Mouse (Mus musculus): ENCODE data around the gene Fgr.

Fgr gene

DNA sequence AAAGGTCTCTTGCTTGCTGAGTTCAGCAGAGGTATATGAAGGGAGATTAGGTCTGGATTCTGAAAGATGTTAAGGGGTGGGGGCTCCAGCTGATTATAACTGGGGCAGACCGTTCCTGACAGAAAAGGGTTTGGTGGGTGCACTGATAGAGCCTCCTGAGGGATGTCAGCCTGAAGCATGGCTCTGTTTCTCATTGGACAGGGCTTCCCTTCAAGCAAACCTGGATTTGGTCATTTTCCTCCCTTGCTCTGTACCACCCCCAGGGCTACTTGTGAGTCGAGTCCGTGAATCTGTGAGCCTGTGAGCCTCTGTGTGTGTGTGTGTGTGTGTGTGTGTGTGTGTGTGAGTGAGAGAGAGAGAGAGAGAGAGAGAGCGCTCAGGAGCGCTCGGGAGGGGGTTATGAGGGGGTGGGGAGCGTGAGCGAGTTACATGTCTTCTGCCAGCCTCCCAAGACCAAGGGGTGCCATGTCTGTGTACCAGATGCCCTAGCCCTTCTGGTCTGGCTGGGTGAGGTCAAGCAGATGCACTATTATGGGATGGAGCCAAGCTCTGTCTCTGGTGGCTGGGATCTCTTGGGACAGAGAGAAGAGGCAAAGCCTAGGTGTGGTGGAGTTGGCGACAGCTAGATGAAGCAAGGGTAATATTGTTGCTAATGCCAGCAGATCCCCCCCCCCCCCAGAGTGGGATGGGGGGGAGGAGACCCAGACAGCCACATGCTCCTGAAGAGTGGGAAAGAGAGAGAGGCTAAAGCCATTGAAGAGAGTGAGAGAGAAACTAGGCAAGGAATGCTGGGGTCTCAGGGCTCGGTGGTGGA lies 41.2 kb downstream of the Fgr start:
- DNase-seq (ENCODE audit: low spot score in 2 of 2), result no peak

DNA sequence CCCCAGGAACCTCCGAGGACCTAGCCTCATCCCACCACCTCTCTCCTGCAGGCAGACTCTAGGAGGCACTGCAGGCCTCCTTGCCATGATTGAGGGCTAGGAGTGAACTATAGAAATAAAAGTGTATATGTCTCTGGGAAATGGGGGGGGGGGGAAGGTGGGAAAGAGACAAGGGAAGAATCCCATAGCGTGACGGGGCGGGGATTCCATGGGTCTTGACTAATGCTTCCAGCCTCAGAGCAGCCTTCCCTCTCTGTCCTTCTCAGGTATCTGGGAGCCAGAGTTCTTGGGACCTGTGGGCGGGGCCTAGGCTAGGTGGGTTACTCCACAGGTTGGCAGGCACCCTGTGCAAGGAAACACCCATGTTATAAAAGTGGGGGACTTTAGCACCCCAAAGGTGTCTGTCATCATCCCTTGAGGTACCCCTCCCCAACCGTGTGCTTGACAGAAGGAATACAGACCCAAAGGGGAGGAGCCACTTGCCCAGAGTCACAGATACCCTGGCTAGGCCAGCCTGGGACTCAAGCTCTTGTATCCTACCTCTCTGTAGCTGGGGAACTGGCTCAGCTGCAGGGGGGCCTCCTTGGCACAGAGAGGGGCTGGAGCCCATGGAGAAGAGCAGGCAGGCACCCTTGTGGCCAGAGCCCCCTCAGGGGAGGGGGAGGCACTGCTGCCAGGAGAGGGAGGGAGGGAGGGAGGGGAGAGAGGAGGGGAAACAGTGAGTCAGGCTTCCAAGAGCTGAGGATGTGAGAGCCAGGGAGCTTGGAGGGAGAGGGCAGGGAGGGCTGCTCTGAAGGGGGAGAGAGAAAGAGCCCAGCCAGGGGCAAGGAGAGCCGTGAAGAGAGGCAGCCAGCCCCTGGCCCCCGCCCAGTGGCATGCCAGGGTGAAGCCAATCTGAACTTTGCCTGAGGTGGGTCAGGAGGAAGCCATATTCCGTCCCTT lies 42.1 kb downstream of the Fgr start:
- no peak for DNase-seq (ENCODE audit: low spot score in 2 of 2)

DNA sequence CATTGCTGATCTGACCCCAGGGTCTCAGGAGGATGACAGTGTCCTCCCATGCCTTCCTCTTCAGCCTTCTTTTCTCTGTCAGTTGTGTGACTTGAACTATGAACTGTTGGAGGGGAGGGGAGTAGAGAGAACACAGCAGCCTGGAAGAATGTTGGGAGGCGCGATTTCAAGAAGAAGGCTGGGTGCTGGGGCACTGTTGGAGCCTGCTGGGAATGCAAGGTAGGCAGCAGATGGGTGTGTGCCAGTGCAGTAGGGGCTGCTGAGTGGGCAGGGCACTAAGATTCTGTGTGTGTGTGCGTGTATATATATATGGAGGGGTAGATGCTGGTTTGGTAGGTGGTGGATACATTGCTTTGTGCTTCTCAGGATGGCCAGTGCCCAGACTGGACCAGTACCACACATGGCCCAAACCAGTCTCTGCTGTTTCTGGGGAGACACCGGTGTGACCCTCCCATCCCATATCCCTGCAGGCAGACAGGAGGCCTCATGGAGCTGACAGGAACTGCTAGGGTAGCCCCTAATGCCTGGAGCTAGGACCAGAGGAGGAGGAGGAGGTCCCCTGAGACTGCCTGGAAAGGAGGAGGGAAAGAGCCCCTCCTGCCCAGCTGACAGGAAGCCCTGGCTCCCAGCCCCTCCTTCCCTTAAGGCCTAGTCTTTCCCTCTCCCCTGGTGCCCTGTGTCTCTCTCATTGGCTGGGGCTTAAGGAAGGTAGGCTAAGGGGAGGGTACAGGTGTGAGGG lies 43.0 kb downstream of the Fgr start:
- peak in 1 of 2 experiments; percentile 65 for DNase-seq (ENCODE audit: low spot score in 2 of 2)

DNA sequence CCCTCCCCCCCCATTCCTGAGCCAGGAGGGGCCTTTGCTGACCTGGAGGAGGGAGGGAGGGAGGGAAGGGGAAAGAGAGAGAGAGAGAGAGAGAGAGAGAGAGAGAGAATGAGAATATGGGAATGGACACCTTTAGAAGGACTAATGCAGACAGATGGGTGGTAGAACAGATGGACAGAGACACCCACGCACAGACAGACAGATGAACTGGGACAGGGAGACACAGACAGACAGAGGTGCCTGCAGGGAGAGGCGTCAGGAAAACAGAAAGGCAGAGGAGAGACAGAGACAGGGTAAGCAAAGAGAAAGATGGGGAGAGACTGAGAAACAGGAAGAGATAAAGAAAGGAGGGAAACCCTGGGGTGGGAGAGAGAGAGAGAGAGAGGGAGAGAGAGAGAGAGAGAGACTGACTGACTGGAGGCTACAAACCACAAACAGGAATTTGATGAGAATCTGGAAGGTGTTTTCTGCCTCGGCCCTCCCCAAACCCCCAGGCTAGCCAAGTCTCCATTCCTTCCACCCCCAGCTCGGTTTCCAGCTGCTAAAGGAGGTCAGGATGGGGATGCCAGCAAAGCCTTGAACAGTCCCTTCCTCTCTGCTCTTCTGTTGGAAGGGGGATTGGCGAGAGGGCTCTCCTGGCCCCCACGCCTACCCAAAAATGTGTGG lies 43.8 kb downstream of the Fgr start:
- DNase-seq (ENCODE audit: low spot score in 2 of 2), result peak in 1 of 2 experiments; percentile 66

DNA sequence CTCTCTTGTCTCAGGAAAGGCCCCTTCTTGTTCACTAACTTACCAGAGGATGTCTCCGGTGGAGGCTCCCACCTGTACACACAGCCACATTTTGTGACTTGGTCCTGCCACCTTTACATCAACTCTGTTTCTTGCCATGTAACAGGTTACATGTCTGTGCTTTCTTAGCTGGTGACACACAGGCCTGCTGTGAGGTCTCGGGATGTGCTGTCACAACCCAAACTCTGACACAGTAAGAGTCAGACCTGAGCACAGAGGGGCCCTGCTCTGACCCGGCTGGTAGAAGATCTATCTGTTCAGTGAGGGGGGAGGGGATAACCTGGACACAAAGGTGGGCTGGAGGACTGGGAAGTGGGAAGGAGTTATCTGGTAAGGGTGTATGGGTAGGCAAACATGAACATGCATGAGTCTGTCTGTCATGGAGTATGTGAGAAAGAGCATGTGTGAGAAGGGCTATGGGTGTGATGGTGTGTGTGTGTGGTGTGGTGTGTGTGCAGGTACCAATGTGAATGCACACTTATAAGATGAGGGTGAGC lies 44.4 kb downstream of the Fgr start:
- DNase-seq (ENCODE audit: low spot score in 2 of 2), result no peak

DNA sequence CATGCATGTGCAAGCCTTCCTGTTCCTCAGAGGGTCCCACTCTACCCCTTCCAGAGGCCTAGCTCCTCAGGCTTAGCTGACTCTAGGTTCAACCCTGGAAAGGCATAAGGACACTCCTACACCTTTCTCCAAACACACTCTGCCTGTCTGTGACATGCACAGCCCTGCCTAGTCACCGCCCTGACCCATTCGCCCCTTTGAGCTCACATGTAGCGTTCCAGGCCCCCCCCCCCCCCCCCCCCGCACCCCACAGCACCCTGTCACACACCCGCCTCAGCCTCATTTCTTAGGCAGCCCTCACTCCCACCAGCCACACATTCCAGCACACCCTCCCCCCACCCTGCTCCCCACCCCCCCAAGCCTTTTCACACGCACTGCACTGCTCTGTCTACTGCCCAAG lies 46.8 kb downstream of the Fgr start:
- DNase-seq (ENCODE audit: low spot score in 2 of 2), result no peak

DNA sequence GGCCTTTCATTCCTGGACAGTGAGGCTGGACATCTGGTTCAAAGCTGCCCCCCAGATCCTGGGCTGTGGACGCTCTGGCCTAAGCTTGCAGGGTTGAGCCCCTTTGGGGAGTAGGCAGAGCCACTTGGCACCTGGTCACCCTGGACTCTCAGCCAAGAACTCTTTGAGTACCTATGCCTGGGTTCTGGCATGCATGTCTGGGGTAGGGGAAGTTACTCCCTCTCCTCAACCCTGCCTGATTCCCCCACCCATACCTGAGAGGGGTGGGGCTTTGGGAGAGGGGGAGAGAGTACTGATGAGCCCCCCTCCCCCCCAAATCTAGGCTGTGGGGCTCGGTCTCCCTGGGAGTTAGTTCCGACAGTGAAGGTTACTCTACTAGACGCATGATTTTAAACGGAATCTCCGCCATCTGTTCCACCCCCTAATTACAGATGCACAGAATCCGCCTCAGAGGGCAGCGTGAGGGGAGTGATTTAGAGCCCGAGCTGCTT lies 47.3 kb downstream of the Fgr start:
- no peak for DNase-seq (ENCODE audit: low spot score in 2 of 2)

DNA sequence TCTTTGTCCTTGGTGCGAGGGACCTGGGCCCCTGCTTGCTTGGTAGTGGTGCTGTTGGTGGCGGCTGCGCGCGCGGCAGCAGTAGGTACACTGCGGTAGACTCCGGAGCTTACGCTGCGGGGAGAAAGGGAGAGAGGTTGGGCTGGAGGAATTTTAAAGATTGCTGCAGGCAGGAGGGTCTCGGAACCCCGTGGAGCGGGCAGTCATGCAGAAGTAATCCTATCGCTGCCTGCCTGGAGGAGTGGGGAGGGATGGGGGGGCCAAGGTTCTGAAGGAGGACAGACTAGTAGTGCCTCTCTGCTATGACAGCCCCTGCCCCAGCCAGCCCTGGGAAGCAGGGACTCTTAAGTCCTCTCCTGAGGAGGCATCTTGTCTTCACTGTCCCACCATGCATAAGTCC lies 48.3 kb downstream of the Fgr start:
- no peak for DNase-seq (ENCODE audit: low spot score in 2 of 2)

DNA sequence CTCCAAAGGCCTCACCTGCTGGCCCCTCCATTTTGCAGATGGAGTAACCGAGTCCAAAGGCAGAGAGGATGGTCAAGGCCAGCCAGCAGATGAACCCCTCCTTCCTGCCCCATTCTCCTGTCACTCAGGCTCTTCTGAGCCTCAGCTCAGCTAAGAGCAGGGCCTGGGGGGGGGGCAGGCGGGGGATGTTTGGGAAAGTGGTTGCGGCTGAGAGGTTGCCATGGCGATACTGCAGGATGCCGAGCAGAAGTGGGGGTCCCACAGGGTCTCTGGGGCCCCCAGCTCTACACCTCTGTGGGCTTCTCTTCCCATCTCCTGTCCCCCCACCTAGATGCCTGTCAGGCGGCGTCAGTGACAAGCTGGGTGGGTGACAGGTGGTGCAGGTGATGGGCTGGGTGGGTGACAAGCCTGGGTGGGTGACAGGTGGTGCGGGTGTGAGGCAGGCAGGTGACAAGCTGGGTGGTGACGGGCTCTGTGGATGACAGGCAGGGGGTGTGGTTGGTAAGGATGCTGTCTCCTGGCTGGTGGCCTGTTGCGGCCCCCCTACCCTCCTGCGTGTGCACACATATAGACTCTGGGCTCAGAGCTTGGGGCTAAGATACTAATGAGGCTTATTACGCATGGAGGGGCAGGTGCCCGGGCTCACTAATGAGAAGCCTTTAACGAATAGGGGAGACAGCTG lies 49.2 kb downstream of the Fgr start:
- no peak for DNase-seq (ENCODE audit: low spot score in 2 of 2)

DNA sequence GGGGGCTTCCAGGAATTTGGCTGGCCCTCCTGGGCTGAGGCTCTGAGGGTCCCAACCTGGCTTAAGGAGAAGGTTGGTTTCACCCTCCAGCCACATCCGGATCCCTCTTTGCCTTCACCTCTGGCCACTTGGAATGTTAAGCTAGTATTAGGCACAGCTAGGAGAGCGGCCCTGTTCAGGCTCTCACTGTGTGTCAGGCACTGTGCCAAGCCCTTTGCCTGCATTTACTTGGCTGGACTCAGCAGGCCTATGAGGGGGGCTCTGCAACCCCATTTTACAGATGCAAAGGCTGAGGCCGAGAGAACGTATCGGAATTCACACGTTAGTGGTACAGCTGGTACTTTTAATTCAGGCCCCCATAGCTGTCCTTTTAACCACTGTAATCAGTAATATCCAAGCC lies 49.7 kb downstream of the Fgr start:
- no peak for DNase-seq (ENCODE audit: low spot score in 2 of 2)

DNA sequence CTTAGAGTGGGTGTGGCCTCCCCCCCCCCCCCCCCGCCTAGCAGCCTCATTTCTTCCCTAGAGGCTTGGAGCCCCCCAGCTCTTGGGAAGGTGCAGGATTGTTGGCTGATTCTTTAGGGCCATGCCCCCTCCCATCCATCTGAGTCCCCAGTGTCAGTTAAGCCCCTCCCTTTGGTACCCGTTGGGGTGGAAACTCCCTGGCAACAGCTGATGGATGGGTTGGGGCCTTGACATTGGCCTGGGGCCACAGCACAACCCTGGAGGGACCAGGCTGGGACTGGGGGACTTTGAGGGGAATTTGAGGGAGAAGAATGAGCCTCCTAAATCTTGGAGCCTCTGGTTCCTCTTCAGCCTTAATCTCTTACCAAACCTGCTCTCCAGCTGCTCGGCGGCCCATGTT lies 50.5 kb downstream of the Fgr start:
- DNase-seq (ENCODE audit: low spot score in 2 of 2), result no peak

DNA sequence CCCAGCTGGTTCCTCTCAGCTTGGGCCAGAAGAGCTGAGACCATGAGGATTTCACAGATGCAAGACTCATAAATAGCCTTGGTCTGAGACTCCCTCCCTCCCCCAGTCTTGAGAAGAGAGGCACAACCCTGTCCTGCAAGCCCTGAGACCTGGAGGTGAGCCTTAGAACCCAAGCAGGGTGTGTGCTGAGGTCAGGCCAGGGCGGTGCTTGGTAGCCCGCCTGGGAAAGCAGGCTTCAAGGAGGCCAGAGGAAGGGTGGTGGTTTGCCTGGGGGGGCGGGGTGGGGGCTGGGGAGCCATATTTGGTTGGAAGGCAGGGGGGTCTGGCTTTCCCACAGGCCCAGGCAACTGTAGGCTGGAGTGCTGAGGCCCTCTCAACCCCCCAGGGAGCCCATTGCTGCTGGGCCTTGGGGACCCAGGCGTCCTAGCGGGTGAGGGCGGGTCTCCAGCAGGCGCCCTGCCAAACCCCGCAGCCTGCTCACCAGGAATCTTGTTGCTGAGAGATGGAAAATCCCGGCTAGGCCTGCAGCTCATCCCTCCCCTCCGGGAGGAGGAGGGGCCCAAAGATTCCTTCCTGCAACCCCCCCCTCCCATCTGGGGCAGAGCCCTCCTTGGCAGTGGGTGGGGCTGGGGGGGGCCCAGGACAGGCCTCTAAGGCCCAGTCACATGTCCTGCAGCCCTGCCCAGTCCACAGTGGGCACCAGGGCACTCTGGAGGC lies 51.2 kb downstream of the Fgr start:
- DNase-seq (ENCODE audit: low spot score in 2 of 2), result no peak

DNA sequence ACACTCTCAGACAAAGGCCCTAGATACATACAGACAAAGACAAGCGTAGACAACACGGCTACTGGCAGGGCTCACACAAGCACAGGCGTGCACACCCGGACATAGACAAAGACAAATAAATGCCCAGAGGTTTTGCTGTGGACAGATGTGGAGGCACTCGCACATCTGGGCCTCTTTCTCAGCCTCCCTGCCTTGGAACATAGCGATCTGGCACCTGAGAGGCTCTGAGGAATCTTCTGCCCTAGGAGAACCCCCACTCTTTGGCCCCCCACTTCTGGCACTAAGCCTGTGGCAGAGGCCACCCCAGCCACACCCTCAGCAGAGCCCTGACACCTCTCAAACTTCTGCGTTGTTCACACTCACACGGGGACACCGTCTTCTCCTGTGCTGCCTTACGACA lies 52.4 kb downstream of the Fgr start:
- no peak for DNase-seq (ENCODE audit: low spot score in 2 of 2)

DNA sequence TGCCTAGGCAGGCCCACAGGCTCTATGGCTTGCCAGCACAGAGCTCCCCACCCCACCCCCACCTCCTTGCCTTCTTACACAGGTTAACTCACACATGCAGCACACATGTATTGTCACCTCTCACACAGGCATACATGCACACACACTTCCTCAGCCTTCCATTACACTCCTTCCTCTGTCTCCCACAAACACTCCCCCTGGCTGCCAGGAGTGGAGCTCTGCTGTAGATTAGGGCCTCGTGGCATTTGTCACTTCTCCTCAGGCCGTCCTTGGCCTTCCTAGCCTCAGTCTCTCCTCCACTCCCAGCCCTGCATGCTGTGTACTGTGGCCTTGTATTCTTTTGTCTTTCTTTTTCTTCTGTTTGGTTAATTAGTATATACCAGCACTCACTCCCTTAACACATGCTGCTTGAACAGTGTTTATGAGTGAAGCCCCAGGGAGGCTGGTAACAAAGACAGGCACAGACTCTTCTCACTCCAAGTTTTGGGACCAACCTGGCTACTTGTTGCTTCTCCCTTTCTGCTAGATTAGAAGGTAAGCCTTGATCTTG lies 53.0 kb downstream of the Fgr start:
- no peak for DNase-seq (ENCODE audit: low spot score in 2 of 2)

DNA sequence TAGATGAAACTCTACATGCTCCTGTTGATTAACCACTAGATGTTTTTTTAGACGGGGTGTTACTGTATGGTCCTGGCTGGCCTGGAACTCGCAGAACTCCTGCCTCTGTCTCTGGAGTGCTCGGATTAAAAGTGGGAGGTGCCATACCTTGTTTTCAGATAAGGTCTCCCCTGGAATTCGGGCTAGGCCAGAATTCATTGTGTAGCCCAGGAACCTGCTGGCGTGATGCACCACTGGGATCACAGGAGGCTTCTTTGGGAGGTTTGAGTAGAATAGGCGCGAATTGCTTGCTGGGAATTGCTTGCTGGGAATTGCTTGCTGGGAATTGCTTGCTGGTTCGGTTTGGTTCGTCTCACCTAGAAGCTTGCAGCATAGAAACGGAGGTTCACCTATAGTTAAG lies 53.8 kb downstream of the Fgr start:
- no peak for DNase-seq (ENCODE audit: low spot score in 2 of 2)

DNA sequence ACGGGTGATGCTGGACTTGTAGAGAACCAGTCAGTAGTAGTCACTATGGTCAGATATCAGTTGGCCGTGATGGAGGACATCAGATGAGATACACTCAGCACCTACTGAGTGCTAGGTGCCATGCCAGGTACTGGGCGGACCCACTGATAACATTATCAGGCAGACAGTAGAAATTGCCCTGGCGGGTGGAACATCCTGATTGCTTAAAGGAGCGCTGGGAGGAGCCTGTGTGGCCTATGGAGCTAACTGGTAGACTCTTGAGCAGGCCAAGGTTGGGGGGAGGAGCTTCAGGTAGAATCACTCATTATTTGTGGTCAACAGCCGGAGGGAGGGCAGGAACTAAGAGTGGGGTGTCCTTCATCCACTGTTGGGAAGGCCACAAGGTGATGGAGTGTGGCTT lies 54.3 kb downstream of the Fgr start:
- no peak for DNase-seq (ENCODE audit: low spot score in 2 of 2)

DNA sequence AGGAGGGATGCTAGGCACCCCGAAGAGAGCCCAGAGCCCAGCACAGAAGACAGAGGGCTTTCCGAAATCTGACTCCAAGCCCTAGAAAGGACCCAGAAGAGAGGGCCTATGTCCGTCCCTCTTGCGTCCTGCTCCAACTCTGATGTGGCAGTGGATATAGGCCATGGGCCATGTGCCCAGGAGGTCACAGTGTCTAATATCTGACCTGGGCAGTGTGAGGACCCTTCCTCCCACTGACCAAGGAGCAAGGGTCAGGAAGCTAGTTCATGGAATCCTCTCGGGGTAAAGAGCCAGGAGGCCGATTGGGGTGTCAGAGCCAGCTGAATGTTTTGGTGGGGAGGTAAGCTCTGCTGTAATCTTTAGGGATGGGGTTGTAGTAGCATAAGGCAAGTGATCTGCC lies 55.0 kb downstream of the Fgr start:
- no peak for DNase-seq (ENCODE audit: low spot score in 2 of 2)

DNA sequence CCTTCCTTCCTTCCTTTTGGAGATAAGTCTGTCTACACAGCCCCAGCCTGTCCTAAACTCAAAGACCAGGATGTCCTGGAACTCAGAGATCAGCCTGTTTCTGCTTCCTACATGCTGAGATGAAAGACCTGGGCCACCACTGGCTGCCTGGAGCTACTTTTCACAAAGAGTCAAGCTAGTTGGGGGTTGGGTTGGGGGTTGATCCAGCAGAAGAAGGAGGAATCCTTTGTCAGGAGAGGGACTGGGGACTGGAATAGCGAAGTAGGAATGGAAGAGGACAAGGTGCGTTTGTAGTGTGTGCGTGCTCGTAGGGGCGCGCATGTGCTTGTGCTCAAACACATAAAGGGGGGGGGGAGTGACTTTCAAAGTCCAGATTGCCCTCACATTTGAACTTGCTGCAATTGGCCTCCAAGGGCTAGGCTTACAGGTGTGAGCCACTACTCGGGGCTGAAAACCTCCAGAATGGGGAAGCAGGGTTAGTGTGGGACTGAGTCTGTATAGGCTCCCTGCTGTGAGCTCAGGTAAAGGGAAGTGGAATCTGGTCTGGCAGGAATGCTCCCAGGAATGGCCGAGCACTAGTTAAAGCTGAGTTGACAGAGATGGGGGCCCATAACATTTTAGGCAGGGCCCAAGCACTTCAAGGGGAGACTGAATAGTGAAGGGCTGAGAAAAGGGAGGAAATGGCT lies 58.7 kb downstream of the Fgr start:
- DNase-seq (ENCODE audit: low spot score in 2 of 2), result no peak

DNA sequence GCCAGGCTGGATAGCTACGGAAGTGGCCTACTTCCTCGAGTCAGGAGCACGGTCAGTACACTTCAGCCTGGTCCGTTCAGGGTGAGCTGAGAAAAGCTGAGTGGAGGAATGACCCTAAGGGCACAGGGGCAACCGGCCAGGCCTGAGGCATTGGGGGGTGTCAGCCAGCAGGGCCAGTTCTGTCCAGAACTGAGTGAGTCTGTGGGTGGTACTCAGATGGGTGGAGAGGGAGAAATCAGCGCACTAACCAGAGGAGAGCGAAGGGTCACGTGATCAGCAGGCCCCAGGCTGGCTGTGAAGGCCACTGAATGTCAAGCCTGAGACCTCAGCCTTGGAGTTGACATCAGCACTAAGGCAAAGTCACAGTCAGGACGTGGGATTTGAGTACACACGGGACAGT lies 60.6 kb downstream of the Fgr start:
- DNase-seq (ENCODE audit: low spot score in 2 of 2), result no peak

Measured in left cerebral cortex, adult 9 months (tissue).